In genomic region chr7:126883731-126884181, GRCm38 (mm10) we compare ENCODE assay signal across 8 mouse cellular contexts. TPM values are rescaled to one million over a fixed set of nuclear protein-coding genes. Genes with fewer than 3 reads are reported as not detected.
DNase-seq lines count a peak whose midpoint lies in the region; ATAC-seq and TF ChIP-seq lines count a peak whose summit lies in the region.

No protein-coding gene starts in this region.

- no peaks in the 10 kb centered on the region for H3K27me3 ChIP-seq in lung, embryonic 14.5 days (ENCODE audit: insufficient read depth, low read length)
- H3K27me3 ChIP-seq in heart, embryonic 15.5 days: no peaks in the 10 kb centered on the region
- no peaks in the 10 kb centered on the region for H3K27me3 ChIP-seq in liver, adult 2 months (ENCODE audit: control insufficient read depth, insufficient read depth, low read length)

- TF ChIP-seq CTCF in lung, embryonic 14.5 days (IDR thresholded peaks at IDR 0.05; ENCODE audit: low read depth): no peak
- no peak for TF ChIP-seq CTCF in liver, adult 2 months (IDR thresholded peaks at IDR 0.05; ENCODE audit: low read depth, low read length)

- H3K36me3 ChIP-seq in lung, embryonic 14.5 days (ENCODE audit: insufficient read depth): peaks cover 18% of the 10 kb centered on the region
- H3K36me3 ChIP-seq in heart, embryonic 15.5 days: peaks cover 16% of the 10 kb centered on the region
- H3K36me3 ChIP-seq in liver, adult 2 months (ENCODE audit: control insufficient read depth, insufficient read depth, low read length): peaks cover 32% of the 10 kb centered on the region

- H3K9me3 ChIP-seq in lung, embryonic 14.5 days (ENCODE audit: low read depth, low read length): no peaks in the 10 kb centered on the region
- no peaks in the 10 kb centered on the region for H3K9me3 ChIP-seq in heart, embryonic 15.5 days (replicated peaks)

- WGBS in lung, embryonic 14.5 days: 0% methylated on average over 14 of the region's 15 CpGs
- 1% methylated on average over 15 of the region's 15 CpGs for WGBS in heart, embryonic 15.5 days
- WGBS in liver, adult 2 months: 13% methylated on average over 15 of the region's 15 CpGs

- peaks cover 6% of the 10 kb centered on the region; the same call in 1 of the 2 replicates for H3K4me1 ChIP-seq in lung, embryonic 14.5 days (ENCODE audit: insufficient read depth)
- H3K4me1 ChIP-seq in heart, embryonic 15.5 days (replicated peaks): peaks cover 36% of the 10 kb centered on the region
- H3K4me1 ChIP-seq in liver, adult 2 months (ENCODE audit: control insufficient read depth, insufficient read depth, low read length): peaks cover 4% of the 10 kb centered on the region

- H3K79me2 ChIP-seq in liver, adult 2 months (ENCODE audit: control insufficient read depth, insufficient read depth, low read length): peaks cover 8% of the 10 kb centered on the region; the same call in 1 of the 2 replicates

- peak; percentile 28 for DNase-seq in lung, embryonic 14.5 days
- DNase-seq in lung, postnatal 36 days: no peak
- peak; percentile 44 to 46 for DNase-seq in cerebellum, postnatal 25 days
- DNase-seq in liver, adult 2 months (ENCODE audit: extremely low read depth, low read depth, low spot score): no peak
- peak; percentile 24 for DNase-seq in retina, postnatal 1 day
- DNase-seq in urinary bladder, adult 2 months (ENCODE audit: low spot score): no peak
- DNase-seq in frontal cortex, postnatal 36 days (ENCODE audit: low spot score in 2 of 2): no peak

- ATAC-seq in lung, embryonic 14.5 days (ENCODE audit: insufficient read depth): 0 out of 2 replicates have a peak, but pooled peaks have one; percentile 1
- peak; percentile 3; the same call in 1 of the 2 replicates for ATAC-seq in heart, embryonic 15.5 days (replicated peaks; ENCODE audit: insufficient number of reproducible peaks, insufficient read depth, low FRiP score, low read depth)

- TF ChIP-seq POLR2A in liver, adult 2 months (IDR thresholded peaks at IDR 0.05; ENCODE audit: extremely low read depth, insufficient read depth, low read length): no peak

- peak overlapping the region; percentile 81 for H3K4me3 ChIP-seq in lung, embryonic 14.5 days (ENCODE audit: low read depth, low read length)
- peak overlapping the region; percentile 83 for H3K4me3 ChIP-seq in heart, embryonic 15.5 days
- H3K4me3 ChIP-seq in liver, adult 2 months (ENCODE audit: insufficient read depth, low read depth, low read length): peak overlapping the region; percentile 85

- H3K9ac ChIP-seq in lung, embryonic 14.5 days: peak overlapping the region; percentile 80
- H3K9ac ChIP-seq in heart, embryonic 15.5 days: peak overlapping the region; percentile 89
- H3K9ac ChIP-seq in liver, adult 2 months (ENCODE audit: low read depth, low read length): peak overlapping the region; percentile 92

- peak overlapping the region; percentile 90 for H3K27ac ChIP-seq in lung, embryonic 14.5 days (ENCODE audit: low read depth)
- peak overlapping the region; percentile 96 for H3K27ac ChIP-seq in heart, embryonic 15.5 days
- peak overlapping the region; percentile 72 for H3K27ac ChIP-seq in liver, adult 2 months (replicated peaks; ENCODE audit: insufficient read depth, low read depth, low read length)

- peak overlapping the region; percentile 99 for H3K4me2 ChIP-seq in lung, embryonic 14.5 days
- peak overlapping the region; percentile 98 for H3K4me2 ChIP-seq in heart, embryonic 15.5 days

RNA-seq across cellular contexts. Expression of gene Taok2, which starts 0.7 kb away (rescaled TPM):
- 34.8 and 40.1 TPM in 2 replicates for polyA plus RNA-seq in lung, embryonic 14.5 days (2014; fragmentation: Nextera tagmentation; extraction: Ambion mirVana)
- polyA plus RNA-seq in heart, embryonic 15.5 days (2015; fragmentation: Nextera tagmentation; extraction: Ambion mirVana): 29.0 and 36.4 TPM in 2 replicates
- 20.5 and 21.7 TPM in 2 replicates for total RNA-seq in liver, adult 2 months (2014; rRNA removed)
- 28.5 and 42.7 TPM in 2 replicates for polyA plus RNA-seq in liver, adult 2 months (2012; rRNA removed)
- 55.8 and 65.4 TPM in 2 replicates for polyA plus RNA-seq in urinary bladder, adult 2 months (2012; rRNA removed)

RNA-seq across cellular contexts. Expression of gene Ino80e, which starts 21.6 kb away (rescaled TPM):
- 92.9 and 99.7 TPM in 2 replicates for polyA plus RNA-seq in lung, embryonic 14.5 days (2014; fragmentation: Nextera tagmentation; extraction: Ambion mirVana)
- 50.4 and 56.9 TPM in 2 replicates for polyA plus RNA-seq in heart, embryonic 15.5 days (2015; fragmentation: Nextera tagmentation; extraction: Ambion mirVana)
- total RNA-seq in liver, adult 2 months (2014; rRNA removed): 2.5 and 4.8 TPM in 2 replicates
- polyA plus RNA-seq in liver, adult 2 months (2012; rRNA removed): 16.3 and 18.5 TPM in 2 replicates
- polyA plus RNA-seq in urinary bladder, adult 2 months (2012; rRNA removed): 42.3 and 46.0 TPM in 2 replicates

RNA-seq across cellular contexts. Expression of gene Hirip3, which starts 22.0 kb away (rescaled TPM):
- polyA plus RNA-seq in lung, embryonic 14.5 days (2014; fragmentation: Nextera tagmentation; extraction: Ambion mirVana): 19.9 and 26.7 TPM in 2 replicates
- 14.3 and 24.2 TPM in 2 replicates for polyA plus RNA-seq in heart, embryonic 15.5 days (2015; fragmentation: Nextera tagmentation; extraction: Ambion mirVana)
- 1.0 and 1.5 TPM in 2 replicates for total RNA-seq in liver, adult 2 months (2014; rRNA removed)
- polyA plus RNA-seq in liver, adult 2 months (2012; rRNA removed): 1.00 and 2.4 TPM in 2 replicates
- 18.0 and 21.0 TPM in 2 replicates for polyA plus RNA-seq in urinary bladder, adult 2 months (2012; rRNA removed)

RNA-seq across cellular contexts. Expression of gene Doc2a, which starts 36.5 kb away (rescaled TPM):
- polyA plus RNA-seq in lung, embryonic 14.5 days (2014; fragmentation: Nextera tagmentation; extraction: Ambion mirVana): 0.33 and 0.80 TPM in 2 replicates
- polyA plus RNA-seq in heart, embryonic 15.5 days (2015; fragmentation: Nextera tagmentation; extraction: Ambion mirVana): 0.53 TPM in 1 of 2 replicates, not detected in the other
- not detected in 2 replicates for total RNA-seq in liver, adult 2 months (2014; rRNA removed)
- polyA plus RNA-seq in liver, adult 2 months (2012; rRNA removed): not detected in 2 replicates
- not detected in 2 replicates for polyA plus RNA-seq in urinary bladder, adult 2 months (2012; rRNA removed)

RNA-seq across cellular contexts. Expression of gene Tmem219, which starts 39.0 kb away (rescaled TPM):
- polyA plus RNA-seq in lung, embryonic 14.5 days (2014; fragmentation: Nextera tagmentation; extraction: Ambion mirVana): 26.7 and 31.5 TPM in 2 replicates
- 19.2 and 23.0 TPM in 2 replicates for polyA plus RNA-seq in heart, embryonic 15.5 days (2015; fragmentation: Nextera tagmentation; extraction: Ambion mirVana)
- 78.4 and 98.6 TPM in 2 replicates for total RNA-seq in liver, adult 2 months (2014; rRNA removed)
- 94.9 and 120 TPM in 2 replicates for polyA plus RNA-seq in liver, adult 2 months (2012; rRNA removed)
- 41.3 and 46.0 TPM in 2 replicates for polyA plus RNA-seq in urinary bladder, adult 2 months (2012; rRNA removed)

Comparison
In these comparisons a context has a peak if more than half of its experiments do, and no peak if none do; other contexts are left out.
1. DNase-seq: peak in lung, embryonic 14.5 days (single experiment), cerebellum, postnatal 25 days (2 of 2) and retina, postnatal 1 day (single experiment); none in lung, postnatal 36 days (single experiment), liver, adult 2 months (single experiment), urinary bladder, adult 2 months (single experiment) and frontal cortex, postnatal 36 days (0 of 2).
2. Peak in every context shown above with its lines, with median percentiles within 50 percentile points of each other: H3K27ac ChIP-seq, H3K4me3 ChIP-seq and H3K9ac ChIP-seq.